Mouse (Mus musculus) activated CD4-positive, CD25-positive, alpha-beta regulatory T cell, adult 4 months (primary cell): ENCODE data around the gene Gm49318. TPM values are rescaled to one million over a fixed set of nuclear protein-coding genes. Genes with fewer than 3 reads are reported as not detected.
"Not testable (repeated sequence)": the region's sequence is repeated elsewhere in the genome, so short reads cannot be mapped to it uniquely, and the experiment has no call there.

ENCODE experiments used
- ATAC-seq: one replicate; pipeline ENCODE4 v1.8.0; 2017
- polyA plus RNA-seq, 2 experiments: library from polyadenylated mRNA; unstranded; fragments of 100-300 nt; shearing (Covaris generic); gene quantifications; one replicate each; pipeline ENCODE4 v1.2.1; 2017

The Gm49318 gene
- polyA plus RNA-seq: not detected

DNA sequence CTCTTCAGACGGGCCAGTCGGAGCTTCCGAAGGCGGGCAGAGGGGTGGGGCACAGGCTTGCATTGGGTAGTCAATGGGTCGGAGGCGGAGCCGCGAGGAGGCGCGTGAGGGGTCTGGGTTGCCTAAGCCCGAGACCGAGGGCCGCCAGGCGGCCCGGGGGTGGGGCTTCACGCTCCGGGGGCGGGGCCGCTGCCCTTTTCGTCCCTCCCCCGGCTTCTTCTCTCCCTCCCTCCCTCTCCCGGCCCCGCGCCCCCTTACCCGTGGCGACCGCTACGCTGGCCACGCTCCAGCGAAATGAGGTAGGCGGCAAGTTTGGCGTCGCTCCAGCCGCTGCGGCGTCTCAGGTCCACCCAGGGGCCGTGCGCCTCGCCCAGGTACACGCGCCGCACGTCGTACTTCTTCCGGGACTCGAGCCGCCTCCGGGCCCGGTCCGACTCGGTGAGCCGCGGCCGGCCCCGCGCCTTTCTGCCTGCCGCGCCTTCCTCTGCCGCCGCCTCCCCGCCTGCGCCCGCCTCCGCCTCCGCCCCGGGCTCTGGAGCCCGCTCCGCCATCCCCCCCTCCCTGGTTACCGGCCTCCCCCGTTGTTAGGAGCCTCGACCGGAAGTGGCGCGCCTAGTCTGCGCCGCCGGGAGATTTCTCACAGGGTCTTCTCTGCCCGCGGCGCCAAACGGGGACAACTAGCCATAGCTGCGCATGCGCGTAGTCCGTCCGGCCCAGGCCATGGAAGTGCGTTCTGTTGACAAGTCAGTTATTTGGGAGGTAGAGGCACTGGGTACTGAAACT is at the start of gene Gm49318, which contains the start of gene Zfp653:
TSS of gene Gm49318 (minus strand) at position 469 of the 783 bp plus-strand sequence.
TSS of gene Zfp653 (minus strand) at position 586 of the 783 bp plus-strand sequence.
- ATAC-seq: peak; percentile 87

DNA sequence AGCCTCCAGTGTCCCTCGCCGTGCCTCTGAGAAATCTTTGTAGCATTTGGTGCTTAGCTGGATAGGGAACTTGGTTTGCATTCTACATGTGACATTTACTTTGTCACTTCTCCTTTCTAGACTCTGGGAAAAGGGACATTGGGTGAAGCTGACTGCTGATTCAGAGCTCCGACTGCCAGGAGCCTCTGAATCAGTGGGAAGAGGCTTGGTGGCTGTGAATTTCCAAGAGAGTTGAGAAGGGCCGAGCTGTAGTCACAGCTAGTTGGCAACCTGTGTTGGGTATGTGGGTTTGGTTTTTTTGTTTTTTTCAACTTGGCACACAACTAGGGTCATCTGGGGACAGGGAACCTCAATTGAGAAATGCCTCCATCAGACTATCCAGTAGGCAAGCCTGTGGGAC is 48.5 kb upstream of the Gm49318 start:
- ATAC-seq: no peak

DNA sequence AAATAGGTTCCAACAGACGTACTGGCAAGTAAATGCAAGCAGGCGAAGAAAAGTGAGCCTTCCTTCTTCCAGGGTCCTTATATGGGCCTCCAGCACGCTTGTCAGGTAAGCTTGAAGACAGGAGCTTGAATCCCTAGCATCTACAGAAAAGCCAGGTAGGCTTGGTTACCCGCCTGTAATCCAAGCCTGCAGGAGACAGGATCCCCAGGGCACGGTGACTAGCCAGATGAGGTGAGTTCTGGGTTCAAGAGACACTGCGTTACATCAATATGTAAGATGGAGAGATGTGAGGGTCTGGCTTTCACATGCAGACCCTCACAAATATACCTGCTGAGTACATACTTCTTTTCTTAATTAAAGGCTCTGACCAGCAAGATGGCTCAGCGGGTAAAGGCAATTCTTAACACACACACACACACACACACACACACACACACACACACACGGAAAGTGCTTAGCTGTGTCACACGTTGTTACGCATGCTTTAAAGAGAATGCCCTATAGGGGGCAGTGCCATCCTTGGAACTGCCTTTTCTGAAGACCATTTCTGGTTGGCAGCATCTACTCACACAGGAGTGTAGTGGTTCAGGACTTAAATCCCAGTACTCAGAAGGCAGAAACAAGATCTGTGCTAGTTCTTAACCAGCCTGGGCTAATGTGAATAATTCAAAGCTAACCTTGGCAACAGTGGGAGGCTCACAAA is 46.8 kb upstream of the Gm49318 start:
- ATAC-seq: peak; percentile 35

DNA sequence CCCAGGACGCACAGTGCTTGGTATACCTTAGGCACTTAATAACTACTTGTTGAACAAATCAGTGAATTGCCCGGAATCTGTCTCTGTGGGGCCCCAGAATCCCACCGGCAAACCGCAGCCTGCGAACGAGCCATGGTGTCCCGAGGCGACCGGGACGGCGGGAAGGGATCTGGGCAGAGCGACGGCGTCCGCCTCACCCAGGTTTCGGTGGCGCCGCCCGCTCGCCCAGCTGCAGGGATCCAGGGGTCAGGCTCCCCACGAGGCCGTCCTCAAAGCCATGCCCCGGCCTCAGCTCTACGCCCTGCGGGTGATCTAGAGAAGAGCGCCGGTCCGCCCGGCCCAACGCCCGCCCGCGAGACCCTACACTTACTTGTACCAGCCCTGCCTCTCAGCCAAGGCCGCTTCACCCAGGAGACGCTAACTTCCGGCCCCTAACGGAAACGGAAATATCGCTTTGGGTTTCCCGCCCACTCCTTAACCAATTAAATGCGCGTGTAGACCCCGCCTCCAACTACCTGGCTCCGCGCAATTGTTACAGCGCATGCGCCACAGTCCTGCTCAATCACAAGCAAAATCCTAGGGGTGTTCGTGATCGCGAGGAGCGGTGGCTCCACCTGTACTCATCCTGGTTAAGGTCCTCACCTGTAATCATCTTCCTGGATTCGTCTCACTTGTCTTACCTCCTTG is 45.8 kb upstream of the Gm49318 start, which contains the start of gene Elof1:
TSS of gene Elof1 (minus strand) at position 433 of the 687 bp plus-strand sequence.
- ATAC-seq: peak; percentile 98

DNA sequence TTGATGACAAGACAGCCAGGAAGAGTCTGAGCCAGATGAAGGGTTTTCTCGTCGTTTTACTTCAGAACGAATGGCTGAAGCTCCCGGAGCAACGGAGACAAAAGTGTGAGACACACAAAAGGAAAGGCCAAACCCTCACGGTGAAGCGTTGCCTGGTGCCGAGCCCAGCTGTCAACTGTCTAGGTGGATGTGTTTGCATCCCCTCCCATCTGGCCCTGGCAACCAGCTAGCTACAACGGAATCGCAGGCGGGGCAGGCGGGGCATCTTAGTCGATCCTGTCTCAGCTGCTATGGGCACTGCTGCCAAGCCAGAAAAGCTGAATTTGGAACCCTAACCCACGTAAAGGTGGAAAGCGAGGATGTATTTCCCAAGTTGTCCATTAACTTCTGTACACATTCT is 45.0 kb upstream of the Gm49318 start:
- no peak for ATAC-seq

DNA sequence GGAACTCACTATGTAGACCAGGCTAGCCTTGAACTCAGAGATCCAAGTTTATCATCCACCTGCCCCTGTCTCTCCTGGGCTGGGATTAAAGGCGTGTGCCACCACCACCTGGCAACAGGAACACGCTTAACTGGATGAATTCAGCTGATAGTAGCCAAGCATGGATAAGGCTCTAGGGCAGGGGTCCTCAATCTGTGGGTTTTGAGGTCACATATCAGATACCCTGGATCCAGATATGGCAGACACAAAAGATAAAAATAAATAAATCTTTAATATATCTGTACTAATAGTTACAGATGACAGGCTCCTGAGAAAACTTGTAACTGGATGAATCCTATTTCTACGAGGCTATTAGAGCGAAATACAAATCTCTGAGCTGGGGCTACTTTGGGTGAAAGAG is 44.6 kb upstream of the Gm49318 start:
- ATAC-seq: no peak

DNA sequence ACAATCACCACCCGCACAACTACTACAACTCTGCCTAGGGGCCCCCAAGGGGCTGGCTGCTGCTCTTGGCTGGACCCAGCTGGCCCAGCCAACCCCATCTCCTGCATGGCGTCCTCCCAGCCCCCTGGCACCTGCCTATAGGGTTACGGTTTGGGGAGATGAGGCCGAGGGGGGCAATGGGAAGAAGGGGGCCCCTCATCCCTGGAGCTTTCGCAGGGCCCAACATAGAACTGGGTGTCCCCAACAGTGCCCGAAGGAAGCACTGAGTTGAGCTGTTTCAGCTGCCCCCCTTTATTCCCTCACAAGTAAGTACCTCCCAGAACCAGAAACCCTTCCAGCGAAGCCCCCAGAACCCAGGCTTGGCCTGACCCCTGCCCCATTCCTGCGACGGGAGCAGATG is 37.1 kb upstream of the Gm49318 start:
- ATAC-seq: no peak

DNA sequence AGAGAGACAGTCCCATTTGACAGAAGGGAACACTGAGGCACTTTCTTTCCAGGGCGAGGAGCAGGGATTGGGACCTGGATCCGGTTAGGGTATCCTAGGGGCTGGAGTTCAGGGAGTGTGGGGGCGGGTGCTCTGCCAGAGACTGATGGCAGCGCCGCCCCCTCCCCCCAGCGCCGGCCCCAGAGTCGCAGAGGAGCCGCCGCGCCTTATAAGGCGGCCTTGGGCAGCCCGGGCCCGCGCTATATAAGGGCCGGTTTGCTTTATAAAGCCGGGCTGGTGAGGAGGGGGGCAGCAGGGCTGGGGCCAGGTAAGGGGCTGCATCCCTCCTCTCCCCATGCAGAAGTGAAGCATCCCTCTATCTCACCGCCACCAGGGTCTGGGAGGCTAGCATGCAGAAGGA is 28.9 kb upstream of the Gm49318 start:
- ATAC-seq: no peak

DNA sequence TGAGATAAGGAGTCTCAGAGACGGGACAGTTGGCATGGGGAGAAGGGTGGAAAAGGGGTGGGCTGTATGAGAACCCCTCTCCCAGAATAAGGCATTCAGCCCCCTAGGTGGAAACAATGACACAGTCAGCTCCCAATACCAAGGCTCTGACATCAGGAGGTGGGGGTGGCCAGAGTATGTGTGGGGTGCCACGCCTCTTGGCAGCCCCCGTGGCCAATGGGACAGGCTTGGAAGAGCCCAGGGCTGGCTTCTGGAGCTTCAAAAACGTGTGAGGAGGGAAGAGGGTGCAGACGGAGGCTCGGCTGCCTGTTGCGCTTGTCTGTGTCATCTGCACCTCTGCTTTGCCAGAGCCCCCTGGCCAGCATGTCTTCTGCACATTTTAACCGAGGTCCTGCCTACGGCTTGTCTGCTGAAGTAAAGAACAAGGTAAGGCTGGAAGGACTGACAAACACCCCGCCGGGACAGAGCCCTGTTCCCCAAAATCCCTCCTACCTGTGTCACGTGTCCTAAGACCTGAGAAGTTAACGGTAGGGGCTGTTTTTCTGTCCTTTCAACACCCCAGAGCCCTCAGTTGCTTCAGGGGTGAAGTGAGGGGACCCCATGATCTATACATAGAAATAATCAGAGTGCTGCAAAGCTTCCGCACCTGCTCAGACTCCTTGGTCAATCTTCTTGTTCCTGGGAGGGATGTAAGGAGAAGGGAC is 28.1 kb upstream of the Gm49318 start, which contains the start of gene Cnn1:
TSS of gene Cnn1 (plus strand) at position 224 of the 704 bp plus-strand sequence.
- ATAC-seq: no peak

DNA sequence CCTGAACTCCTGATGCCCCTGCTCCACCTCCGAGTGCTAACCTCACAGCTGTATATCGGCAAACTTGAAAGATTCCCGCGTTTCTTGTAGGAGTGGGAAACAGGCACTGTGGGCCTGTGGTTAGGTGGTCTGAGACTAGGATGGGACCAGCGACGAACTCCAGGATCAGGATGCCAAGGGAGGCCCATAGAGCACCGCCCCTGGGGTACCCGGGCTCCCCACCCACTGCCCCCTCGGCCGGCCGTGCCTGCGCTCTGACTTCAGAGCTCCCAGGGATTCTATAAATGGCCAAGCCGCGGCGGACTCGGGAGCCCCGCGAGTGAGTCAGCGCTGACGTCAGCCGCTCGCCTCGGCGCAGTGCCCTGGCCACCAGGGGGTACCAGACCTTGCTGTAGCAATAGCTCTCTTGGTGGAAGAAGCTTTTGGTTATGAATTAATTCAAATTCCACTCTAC is 24.8 kb upstream of the Gm49318 start:
- ATAC-seq: peak; percentile 92

DNA sequence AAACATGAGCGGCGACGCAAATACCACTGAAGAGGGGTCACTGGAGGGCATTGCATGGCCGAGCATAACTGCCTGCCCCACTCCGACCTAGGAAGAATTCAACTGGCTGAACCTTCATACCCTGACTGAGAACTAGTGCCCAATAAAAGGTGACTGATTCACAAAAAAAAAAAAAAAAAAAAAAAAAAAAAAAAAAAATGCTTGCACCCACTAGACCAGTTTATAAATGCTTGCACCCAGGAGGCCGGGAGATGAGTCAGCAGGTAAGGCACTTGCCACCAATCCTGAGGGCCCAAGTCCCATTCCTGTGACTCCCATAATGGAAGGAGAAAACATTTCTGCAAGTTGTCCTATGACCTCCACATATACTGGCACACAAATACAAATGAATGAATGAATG is 21.7 kb upstream of the Gm49318 start:
- no peak for ATAC-seq

DNA sequence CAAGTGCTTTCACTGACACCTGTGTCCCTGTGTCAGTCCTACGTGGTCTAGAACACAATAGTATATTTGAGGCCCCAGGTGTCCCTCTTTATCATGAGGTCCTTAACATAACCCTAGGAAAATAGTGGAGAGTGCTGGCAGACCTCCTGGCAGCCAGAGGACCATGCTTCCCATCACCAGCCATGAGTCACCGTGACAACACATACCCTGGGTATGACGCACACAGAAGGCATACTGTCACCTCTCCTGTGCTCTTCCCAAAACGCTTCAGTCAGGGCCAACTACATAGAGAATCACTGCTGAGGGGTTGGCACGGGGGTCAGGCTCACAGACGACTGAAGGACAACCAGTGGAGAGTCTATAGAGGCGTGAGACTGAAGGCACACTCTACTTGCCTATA is 18.9 kb upstream of the Gm49318 start:
- ATAC-seq: no peak

DNA sequence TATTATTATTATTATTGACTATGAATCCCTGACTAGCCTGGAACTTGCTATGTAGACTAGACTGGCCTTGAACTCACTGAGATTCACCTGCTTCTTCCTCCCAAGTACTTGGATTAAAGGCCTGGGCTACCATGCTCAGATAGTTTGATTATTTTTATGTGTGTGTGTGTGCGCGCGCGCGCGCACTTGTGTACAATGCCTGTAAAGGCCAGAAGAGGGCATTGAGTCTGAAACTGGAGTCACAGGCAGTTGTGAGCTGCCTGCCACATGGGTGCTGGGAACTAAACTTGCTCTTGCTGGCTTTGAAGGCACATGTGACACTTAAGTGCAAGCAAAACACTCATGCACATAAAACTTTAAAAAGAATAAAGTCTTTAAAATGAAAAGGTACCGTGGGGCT is 18.2 kb upstream of the Gm49318 start:
- ATAC-seq: no peak

DNA sequence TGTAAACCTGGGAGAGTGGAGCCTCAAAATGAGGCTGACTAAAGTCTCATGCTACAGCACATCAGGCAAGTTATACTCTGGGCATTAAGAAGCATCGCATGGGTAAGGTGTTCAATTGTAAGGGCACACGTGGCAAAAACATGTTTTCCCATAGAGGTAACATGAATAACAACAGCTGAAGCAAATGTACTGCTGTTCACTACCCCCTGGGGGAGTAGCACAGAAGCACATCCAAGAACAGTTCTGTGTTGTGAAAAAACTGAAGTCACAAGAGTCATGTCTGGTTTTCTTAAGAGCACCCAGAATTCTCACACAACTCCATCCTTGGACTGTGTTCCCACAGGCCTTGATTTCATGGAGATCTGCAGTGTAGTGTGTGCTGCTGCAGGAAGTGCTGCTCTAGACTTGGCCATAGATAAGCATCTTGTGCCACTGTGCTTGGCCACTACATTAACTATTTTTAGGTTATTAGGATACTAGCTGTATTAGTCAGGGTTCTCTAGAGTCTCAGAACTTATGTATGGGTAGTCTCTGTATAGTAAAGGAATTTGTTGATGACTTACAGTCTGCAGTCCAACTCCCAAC is 16.1 kb upstream of the Gm49318 start:
- no peak for ATAC-seq

DNA sequence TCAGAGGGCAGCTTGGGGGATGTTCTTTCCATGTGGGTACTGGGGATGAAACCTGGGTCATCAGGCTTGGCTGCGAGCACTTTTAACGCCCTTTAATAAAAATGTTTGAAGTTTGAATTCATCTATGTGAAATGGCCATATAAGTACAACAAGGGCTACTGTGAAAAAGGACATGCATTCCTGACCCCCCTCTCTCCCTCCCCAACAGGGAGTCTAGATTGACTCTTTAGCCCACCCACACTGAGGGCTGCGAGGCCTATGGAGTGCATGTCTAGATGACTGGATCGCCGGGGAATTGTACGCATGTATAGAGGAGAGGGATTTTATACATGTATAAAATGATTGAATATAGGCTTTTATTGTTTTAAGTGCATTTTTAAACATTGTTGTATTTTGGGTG is 15.0 kb upstream of the Gm49318 start:
- no peak for ATAC-seq

DNA sequence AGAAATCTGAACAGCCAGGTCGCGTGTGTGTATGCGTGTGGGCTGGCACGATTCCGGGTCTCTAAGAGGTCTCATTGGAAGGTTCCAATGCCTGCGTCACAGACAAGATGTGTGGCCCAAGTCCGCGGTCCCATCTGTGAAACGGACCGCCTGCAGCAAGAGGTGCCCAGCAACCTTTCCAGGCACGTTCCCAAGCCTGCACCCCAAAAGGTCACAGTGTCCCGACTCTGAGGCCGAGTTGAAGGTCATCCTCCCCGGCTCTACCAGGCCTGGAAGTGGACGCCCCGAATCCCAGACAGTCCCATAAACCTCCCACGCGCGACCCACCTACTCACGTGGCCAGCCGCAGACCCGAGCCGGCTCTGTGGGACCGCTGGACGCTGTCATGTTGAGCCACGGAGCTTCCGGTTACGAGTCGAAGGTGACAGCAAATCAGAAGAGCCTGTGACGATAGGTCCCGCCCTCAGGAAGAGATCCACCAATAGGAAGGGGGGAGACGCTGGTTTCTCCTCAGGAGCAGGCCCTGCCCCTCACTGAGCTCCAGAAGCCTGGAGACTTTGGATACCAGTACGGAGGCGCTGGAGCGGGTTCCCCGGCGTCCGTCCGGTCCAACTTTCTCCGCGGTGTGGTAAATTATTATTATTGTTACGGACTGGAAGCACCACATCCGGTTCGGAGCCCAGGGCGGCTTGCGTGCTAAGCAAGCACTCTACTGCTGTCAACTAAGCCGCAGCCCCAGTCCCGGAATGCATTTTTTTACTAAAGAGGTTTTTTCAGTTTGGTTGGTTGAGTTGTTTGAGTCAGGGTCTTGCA is 14.2 kb upstream of the Gm49318 start, which contains the start of gene Ecsit:
TSS of gene Ecsit (minus strand) at position 417 of the 813 bp plus-strand sequence.
- peak; percentile 98 for ATAC-seq

DNA sequence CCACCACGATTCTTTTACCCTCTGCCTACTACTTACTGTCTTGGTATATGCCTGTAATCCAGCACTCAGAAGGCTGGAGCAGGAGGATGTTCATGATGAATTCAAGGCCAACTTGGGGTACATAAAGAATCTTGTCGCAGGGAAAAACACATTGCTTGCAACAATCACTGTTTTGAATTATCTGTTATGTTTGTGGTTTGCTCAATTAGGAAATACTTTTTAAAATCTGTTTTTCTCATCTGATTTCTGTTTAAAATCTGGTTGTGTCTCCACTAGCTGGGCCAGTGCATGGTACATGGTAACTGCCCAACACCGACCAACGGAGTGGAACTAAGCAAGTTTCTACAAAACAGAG is 13.6 kb upstream of the Gm49318 start:
- ATAC-seq: no peak

DNA sequence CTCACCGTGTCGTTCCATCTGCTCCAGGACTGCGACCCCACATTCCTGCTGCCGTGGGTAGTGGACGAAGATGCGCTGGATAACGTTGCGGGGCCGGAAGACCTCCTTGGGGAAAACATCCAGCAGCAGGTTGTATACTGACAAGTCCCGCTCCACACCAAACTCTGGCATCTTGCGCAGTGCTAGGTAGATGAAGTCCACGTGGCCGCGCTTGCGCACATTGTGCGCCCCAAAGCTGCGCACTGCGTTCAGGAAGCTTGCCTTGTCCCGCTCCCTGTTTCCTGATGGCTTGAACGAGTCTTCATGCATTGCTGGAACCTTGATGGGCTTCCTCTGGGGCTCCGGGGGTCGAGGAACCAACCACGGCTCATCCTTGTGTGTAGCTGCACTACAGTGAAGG is 5.2 kb upstream of the Gm49318 start:
- no peak for ATAC-seq

DNA sequence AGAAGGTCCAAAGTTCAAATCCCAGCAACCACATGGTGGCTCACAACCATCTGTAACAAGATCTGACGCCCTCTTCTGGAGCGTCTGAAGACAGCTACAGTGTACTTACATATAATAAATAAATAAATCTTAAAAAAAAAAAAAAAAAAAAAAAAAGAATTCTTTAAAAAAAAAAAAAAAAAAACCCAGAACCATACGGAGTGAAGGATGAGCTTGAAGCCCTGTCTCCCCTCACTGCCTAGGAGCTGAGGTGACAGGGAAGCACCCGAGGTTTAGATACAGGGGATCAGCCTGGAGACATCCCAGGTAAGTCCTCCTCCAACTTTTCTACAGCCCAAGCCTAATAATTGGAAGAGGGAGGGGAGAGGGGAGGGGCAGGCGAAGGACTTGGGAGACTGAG is 4.7 kb upstream of the Gm49318 start:
- not testable (repeated sequence) for ATAC-seq

DNA sequence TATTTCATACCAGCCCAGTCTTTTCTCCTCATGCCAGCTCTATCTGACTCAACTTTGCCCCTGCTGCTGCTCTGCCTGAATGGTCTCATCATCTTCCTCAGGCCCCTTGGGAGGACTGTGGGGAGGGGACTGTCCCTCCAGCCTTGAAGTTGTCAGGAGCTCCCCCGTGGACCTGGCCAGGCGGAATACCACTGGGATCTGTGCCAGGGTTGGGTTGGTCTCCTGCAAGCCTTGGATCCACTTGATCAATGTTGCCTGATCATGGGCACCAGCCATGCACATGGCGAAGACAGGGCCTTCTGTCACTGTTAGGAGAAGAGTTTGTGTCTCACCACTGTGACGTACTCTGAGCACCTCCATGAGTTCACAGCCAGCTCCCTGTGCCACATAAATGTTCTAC is 1.2 kb upstream of the Gm49318 start:
- no peak for ATAC-seq

DNA sequence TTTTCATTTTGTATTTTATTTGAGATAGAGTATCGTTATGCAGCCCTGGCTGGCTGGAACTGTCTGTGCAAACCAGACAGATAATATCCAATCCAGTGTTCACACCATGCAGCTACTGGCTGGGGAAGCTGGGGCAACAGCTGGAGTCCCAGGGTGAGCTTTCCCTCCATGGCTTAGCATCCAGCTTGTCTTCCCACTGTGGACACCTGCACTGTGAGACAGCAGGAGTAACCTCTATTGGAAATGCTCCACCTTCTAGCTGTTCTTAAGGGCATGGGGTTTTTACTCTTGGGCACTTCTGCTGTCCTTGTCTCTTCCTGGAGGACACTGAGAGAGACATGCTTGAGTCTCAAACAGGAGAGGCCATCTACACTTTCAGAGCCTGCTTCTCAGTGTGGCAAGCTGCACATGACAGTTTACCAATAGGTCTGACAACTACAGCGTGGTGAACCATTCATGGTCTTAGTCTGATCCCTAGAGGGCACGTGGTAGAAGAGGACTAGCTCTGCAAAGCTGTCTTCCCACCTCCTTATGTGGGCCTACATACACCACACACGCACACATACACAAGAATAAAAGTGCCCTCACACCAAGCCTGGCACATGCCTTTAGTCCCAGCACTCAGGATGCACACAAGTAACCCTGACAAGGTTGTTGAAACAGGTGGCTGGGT is 1.0 kb downstream of the Gm49318 start:
- no peak for ATAC-seq
